In the genomic region with DNA sequence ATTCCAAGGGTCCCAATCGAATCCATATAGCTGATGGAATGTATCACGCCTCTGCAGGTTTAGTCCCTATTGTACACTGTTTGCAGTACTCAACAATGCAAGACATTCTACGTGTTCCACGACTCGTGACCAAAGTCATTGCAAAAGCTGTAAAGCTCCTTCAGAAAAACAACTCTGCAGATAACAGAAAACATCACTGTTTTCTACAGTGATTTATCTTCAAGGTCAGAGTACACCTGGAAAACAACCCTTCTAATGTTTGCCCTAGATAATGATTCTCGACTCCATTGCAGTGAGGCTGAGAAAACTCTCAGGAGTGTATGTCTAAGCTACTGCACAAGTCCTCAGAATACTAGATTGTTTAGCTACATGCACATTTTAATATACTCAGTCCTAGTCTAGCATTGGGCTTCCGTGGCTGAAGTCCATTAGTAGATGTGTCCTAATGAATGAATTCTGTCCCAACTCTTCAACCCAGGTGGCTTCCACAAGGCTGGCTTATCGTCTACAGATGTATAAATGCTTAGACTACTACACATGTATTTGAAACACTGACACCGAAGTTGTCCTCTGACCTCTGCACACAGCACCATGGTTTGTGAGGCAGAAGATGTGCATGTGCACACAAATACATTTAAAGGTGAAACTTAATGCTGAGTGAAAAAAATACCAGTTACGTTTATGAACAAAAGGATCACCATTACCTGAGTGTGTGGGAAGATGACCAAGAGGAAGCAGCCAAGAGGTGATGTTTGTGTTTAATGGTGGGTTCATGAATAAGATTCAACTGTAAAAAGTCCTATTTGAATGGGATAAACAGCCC, we compare ENCODE assay signal across 28 mouse cellular contexts. TPM values are rescaled to one million over a fixed set of nuclear protein-coding genes. Genes with fewer than 3 reads are reported as not detected.
"Had no signal": no experiment of that assay in that cellular context is flagged by ENCODE, and none has a peak within 500 bp of the region (broad histone marks: within the 10 kb centered on the region; RNA-seq: fewer than 3 reads in every experiment).

No protein-coding gene starts in this region.

- H3K27ac ChIP-seq: kidney, postnatal 0 days; left cerebral cortex, adult 2 months; limb, embryonic 12.5 days; limb, embryonic 15.5 days; liver, embryonic 12.5 days; liver, embryonic 15.5 days; lung, embryonic 15.5 days; midbrain, embryonic 12.5 days had no signal

- H3K4me3 ChIP-seq: left cerebral cortex, adult 2 months; limb, embryonic 12.5 days; limb, embryonic 15.5 days; liver, embryonic 12.5 days; liver, embryonic 15.5 days; lung, embryonic 15.5 days; megakaryocyte, embryonic 14.5 days; midbrain, embryonic 12.5 days had no signal

- H3K4me2 ChIP-seq: limb, embryonic 12.5 days; limb, embryonic 15.5 days; liver, embryonic 12.5 days; liver, embryonic 15.5 days; lung, embryonic 15.5 days; midbrain, embryonic 12.5 days had no signal

- H3K4me1 ChIP-seq: limb, embryonic 15.5 days; midbrain, embryonic 12.5 days had no signal

- DNase-seq: kidney, adult 18-20 months; kidney, postnatal 25 days; layer of hippocampus, postnatal 36 days; left cerebral cortex, postnatal 4 days; lung, adult 18-20 months; lung, postnatal 10 days; lung, postnatal 36 days; thymus, adult 2 months; thymus, postnatal 14 days; thymus, postnatal 4 days had no signal

- H3K9me3 ChIP-seq: limb, embryonic 12.5 days; limb, embryonic 15.5 days; liver, embryonic 12.5 days; liver, embryonic 15.5 days; lung, embryonic 15.5 days; megakaryocyte, embryonic 14.5 days; midbrain, embryonic 12.5 days had no signal

- H3K9ac ChIP-seq: limb, embryonic 12.5 days; limb, embryonic 15.5 days; liver, embryonic 12.5 days; liver, embryonic 15.5 days; lung, embryonic 15.5 days; midbrain, embryonic 12.5 days had no signal

- ATAC-seq: inflammation-experienced regulatory T-cells, adult 6 months; liver, embryonic 12.5 days; midbrain, embryonic 16.5 days had no signal

- H3K27me3 ChIP-seq: limb, embryonic 12.5 days; limb, embryonic 15.5 days; liver, embryonic 12.5 days; liver, embryonic 15.5 days; lung, embryonic 15.5 days; megakaryocyte, embryonic 14.5 days; midbrain, embryonic 12.5 days had no signal

RNA-seq across cellular contexts. Expression of a gene that starts 50.0 kb away (rescaled TPM):
- polyA plus RNA-seq: inflammation-experienced regulatory T-cells, adult 6 months; kidney, embryonic 14.5 days; kidney, postnatal 0 days; large intestine, adult 2 months; limb, embryonic 12.5 days; limb, embryonic 15.5 days; liver, embryonic 12.5 days; liver, embryonic 15.5 days; lung, embryonic 15.5 days; midbrain, embryonic 12.5 days; midbrain, embryonic 16.5 days; neural tube, embryonic 11.5 days; neural tube, embryonic 14.5 days; small intestine, adult 2 months; spleen, adult 2 months; stomach, embryonic 16.5 days; thymus, adult 2 months had no signal
